Mouse (Mus musculus) liver, embryonic 16.5 days (tissue): ENCODE results near the gene Dnajb5. TPM values are rescaled to one million over a fixed set of nuclear protein-coding genes. Genes with fewer than 3 reads are reported as not detected.
"Not testable (repeated sequence)": the region's sequence is repeated elsewhere in the genome, so short reads cannot be mapped to it uniquely, and the experiment has no call there.

Source experiments
- ATAC-seq: fragments of 200-750 bp; cut with Nextera tagmentation; 2 replicates; pipeline ENCODE4 v1.8.0; 2017; ENCODE audit warnings: low read depth, mild to moderate bottlenecking, moderate number of reproducible peaks, moderate library complexity
- H3K27ac ChIP-seq: fragments of 300-500 bp; sonication (generic); 2 replicates; pipeline ENCODE4 v1.5.1; 2014; ENCODE audit warnings: mild to moderate bottlenecking, low read length
- H3K27me3 ChIP-seq: fragments of 300-500 bp; sonication (generic); 2 replicates; pipeline ENCODE4 v1.6.1; 2014; ENCODE audit warnings: low read depth, low read length, mixed read lengths; ENCODE audit not compliant: control insufficient read depth, insufficient read depth
- H3K36me3 ChIP-seq: fragments of 300-500 bp; sonication (generic); 2 replicates; pipeline ENCODE4 v1.6.1; 2014; ENCODE audit warnings: mild to moderate bottlenecking; ENCODE audit not compliant: control insufficient read depth, insufficient read depth
- H3K4me1 ChIP-seq: fragments of 300-500 bp; sonication (generic); 2 replicates; pipeline ENCODE4 v1.6.1; 2014; ENCODE audit warnings: low read depth, low read length, mixed read lengths; ENCODE audit not compliant: control insufficient read depth
- H3K4me2 ChIP-seq: fragments of 300-500 bp; sonication (generic); 2 replicates; pipeline ENCODE4 v1.6.1; 2014; ENCODE audit warnings: low read depth, low read length, mixed read lengths
- H3K4me3 ChIP-seq: fragments of 300-500 bp; sonication (generic); 2 replicates; pipeline ENCODE4 v1.5.1; 2014; ENCODE audit warnings: low read depth, mild to moderate bottlenecking, low read length
- H3K9ac ChIP-seq: fragments of 300-500 bp; sonication (generic); 2 replicates; pipeline ENCODE4 v1.6.1; 2014; ENCODE audit warnings: low read depth, low read length
- H3K9me3 ChIP-seq: fragments of 300-500 bp; sonication (generic); replicated peaks from 2 replicates; pipeline ENCODE4 v1.6.1; 2016; ENCODE audit warnings: low read length; ENCODE audit not compliant: control insufficient read depth
- WGBS: fragments of 180-500 bp; shearing (Covaris S2); extraction: QIAGEN DNeasy Blood & Tissue Kit; methylation state at CpG from one replicate; pipeline ENCODE4 v1.1.7; 2014; ENCODE audit not compliant: insufficient replicate concordance; 5-methylcytosine and 5-hydroxymethylcytosine counted together
- polyA plus RNA-seq: library from polyadenylated mRNA; unstranded; fragments of >200 nt; fragmentation: Nextera tagmentation; extraction: Ambion mirVana; gene quantifications from 2 replicates; pipeline ENCODE4 v1.2.1, GENCODE M21; 2015

Dnajb5 gene
- polyA plus RNA-seq, 1 experiment from 2014 or later, result 1.5 TPM

GRCm38 (mm10) chr4:42969304-42969703 is 19.7 kb downstream of the Dnajb5 start, which contains the start of gene 1700022I11Rik:
1700022I11Rik (plus strand) TSS chr4:42969604.
- ATAC-seq, result no peak
- H3K4me2 ChIP-seq, result no peak within 1 kb of the TSS
- 59% methylated on average over 4 of the region's 4 CpGs for WGBS

GRCm38 (mm10) chr4:42972952-42973351 is 23.3 kb downstream of the Dnajb5 start:
- ATAC-seq, result no peak
- H3K4me3 ChIP-seq, result no peak overlapping the region
- 76% methylated on average over 4 of the region's 4 CpGs for WGBS

More at GRCm38 (mm10) chr4:42969304-42969703, 19.7 kb downstream of the Dnajb5 start, which contains the start of gene 1700022I11Rik:
- Histone ChIP-seq H3K27ac (no peak within 1 kb of the TSS), H3K4me1 (no peaks in the 10 kb centered on the region; the same call in none of the 2 replicates), H3K9me3 (no peaks in the 10 kb centered on the region), H3K9ac (no peak within 1 kb of the TSS), H3K4me3 (no peak within 1 kb of the TSS), H3K27me3 (no peaks in the 10 kb centered on the region), H3K36me3 (no peaks in the 10 kb centered on the region)

DNA sequence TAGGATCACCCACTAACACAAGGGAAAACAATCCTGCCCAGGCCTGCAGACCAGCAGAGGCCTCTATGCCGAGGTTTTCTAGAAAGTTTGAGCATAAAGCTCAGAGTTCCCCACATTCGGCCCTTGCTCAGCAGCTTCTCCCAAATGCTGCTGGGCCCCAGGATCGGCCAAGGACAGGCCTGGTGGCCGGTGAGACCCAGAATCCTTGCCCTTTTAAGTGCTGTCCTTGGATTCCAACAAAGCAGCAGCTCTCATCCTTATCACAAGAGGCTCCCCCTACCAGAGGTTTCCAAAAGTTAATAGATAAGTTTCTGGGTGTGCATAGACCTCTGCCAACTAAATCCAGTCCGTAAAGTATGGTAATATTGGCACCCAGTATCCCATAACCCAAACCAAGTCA is 24.3 kb downstream of the Dnajb5 start:
- no peak overlapping the region for H3K4me3 ChIP-seq
- no peaks in the 10 kb centered on the region for H3K4me1 ChIP-seq
- H3K4me2 ChIP-seq, result no peak overlapping the region
- H3K27me3 ChIP-seq, result no peaks in the 10 kb centered on the region
- no peaks in the 10 kb centered on the region for H3K9me3 ChIP-seq
- peaks cover 7% of the 10 kb centered on the region for H3K36me3 ChIP-seq
- no peak overlapping the region for H3K9ac ChIP-seq
- WGBS, result 66% methylated on average over 5 of the region's 5 CpGs
- no peak overlapping the region for H3K27ac ChIP-seq
- no peak for ATAC-seq

More at GRCm38 (mm10) chr4:42972952-42973351, 23.3 kb downstream of the Dnajb5 start:
- Histone ChIP-seq H3K4me2 (no peak overlapping the region), H3K4me1 (no peaks in the 10 kb centered on the region), H3K36me3 (no peaks in the 10 kb centered on the region; the same call in none of the 2 replicates), H3K27ac (no peak overlapping the region), H3K27me3 (no peaks in the 10 kb centered on the region), H3K9ac (no peak overlapping the region), H3K9me3 (no peaks in the 10 kb centered on the region)

- Histone ChIP-seq H3K36me3 (peaks cover 28% of the 10 kb centered on the region), H3K4me3 (no peak overlapping the region), H3K9ac (no peak overlapping the region), H3K27ac (no peak overlapping the region), H3K4me2 (no peak overlapping the region), H3K9me3 (no peaks in the 10 kb centered on the region), H3K4me1 (no peaks in the 10 kb centered on the region), H3K27me3 (no peaks in the 10 kb centered on the region)
- ATAC-seq, result no peak
- WGBS, result 75% methylated on average over 4 of the region's 4 CpGs
Observed at GRCm38 (mm10) chr4:42978062-42978461, 28.4 kb downstream of the Dnajb5 start.

GRCm38 (mm10) chr4:42980467-42980866 is 30.9 kb downstream of the Dnajb5 start:
- H3K4me1 ChIP-seq, H3K27ac ChIP-seq, H3K4me2 ChIP-seq, H3K9ac ChIP-seq, H3K27me3 ChIP-seq, ATAC-seq, H3K9me3 ChIP-seq, H3K4me3 ChIP-seq: not testable (repeated sequence)
- WGBS, result 75% methylated on average over 7 of the region's 8 CpGs
- H3K36me3 ChIP-seq, result peaks cover 52% of the 10 kb centered on the region

DNA sequence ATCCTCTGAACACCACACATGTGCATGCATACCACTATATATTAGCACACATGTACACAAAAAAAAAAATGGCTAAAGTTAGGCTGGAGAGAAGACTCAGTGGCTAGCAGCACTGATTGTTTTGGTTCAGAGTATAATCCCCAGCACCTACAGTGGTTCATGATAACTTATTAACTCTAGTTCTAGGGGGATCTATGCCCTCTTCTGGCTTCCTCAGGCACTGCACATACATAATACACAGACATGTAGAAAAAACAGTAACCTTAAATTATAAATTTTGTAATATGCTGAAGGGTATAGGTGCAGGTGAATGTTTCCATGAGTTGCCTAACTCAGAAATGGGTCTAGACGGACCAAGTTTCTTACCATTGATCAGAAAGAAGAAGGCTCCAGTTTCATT is 38.7 kb downstream of the Dnajb5 start:
- H3K36me3 ChIP-seq, result peaks cover 86% of the 10 kb centered on the region
- no peak overlapping the region for H3K4me3 ChIP-seq
- no peak overlapping the region for H3K9ac ChIP-seq
- no peaks in the 10 kb centered on the region for H3K4me1 ChIP-seq
- H3K27ac ChIP-seq, result no peak overlapping the region
- WGBS, result 71% methylated on average over 1 of the region's 1 CpGs
- H3K9me3 ChIP-seq, result no peaks in the 10 kb centered on the region
- ATAC-seq, result no peak
- no peak overlapping the region for H3K4me2 ChIP-seq
- no peaks in the 10 kb centered on the region for H3K27me3 ChIP-seq

- Histone ChIP-seq H3K4me1 (peaks cover 20% of the 10 kb centered on the region), H3K27me3 (no peaks in the 10 kb centered on the region), H3K36me3 (peaks cover 23% of the 10 kb centered on the region), H3K4me2 (peak overlapping the region; percentile 82), H3K9me3 (no peaks in the 10 kb centered on the region), H3K27ac (0 out of 2 replicates have a peak overlapping the region, but pooled peaks have one; percentile 1), H3K9ac (no peak overlapping the region; the same call in 1 of the 2 replicates), H3K4me3 (peak overlapping the region; percentile 83)
- no peak for ATAC-seq
- WGBS, result 43% methylated on average over 2 of the region's 2 CpGs
Observed at GRCm38 (mm10) chr4:42998022-42998421, 48.4 kb downstream of the Dnajb5 start.

GRCm38 (mm10) chr4:42999451-43000140 is 50.0 kb downstream of the Dnajb5 start:
- ATAC-seq, result peak; percentile 58
- H3K4me1 ChIP-seq, result peaks cover 20% of the 10 kb centered on the region
- no peaks in the 10 kb centered on the region for H3K9me3 ChIP-seq
- no peaks in the 10 kb centered on the region for H3K27me3 ChIP-seq
- peak overlapping the region; percentile 82 for H3K4me2 ChIP-seq
- H3K27ac ChIP-seq, result peak overlapping the region; percentile 99
- H3K4me3 ChIP-seq, result peak overlapping the region; percentile 83
- under 1% methylated on average over 49 of the region's 51 CpGs for WGBS
- peak overlapping the region; percentile 95 for H3K9ac ChIP-seq
- H3K36me3 ChIP-seq, result peaks cover 8% of the 10 kb centered on the region
